Mouse (Mus musculus): ENCODE results near the gene Ugt1a1. TPM values are rescaled to one million over a fixed set of nuclear protein-coding genes. Genes with fewer than 3 reads are reported as not detected.

The Ugt1a1 gene
- total and polyA plus RNA-seq, 2 experiments from 2014 or later = 0.09 to 0.42 TPM

DNA sequence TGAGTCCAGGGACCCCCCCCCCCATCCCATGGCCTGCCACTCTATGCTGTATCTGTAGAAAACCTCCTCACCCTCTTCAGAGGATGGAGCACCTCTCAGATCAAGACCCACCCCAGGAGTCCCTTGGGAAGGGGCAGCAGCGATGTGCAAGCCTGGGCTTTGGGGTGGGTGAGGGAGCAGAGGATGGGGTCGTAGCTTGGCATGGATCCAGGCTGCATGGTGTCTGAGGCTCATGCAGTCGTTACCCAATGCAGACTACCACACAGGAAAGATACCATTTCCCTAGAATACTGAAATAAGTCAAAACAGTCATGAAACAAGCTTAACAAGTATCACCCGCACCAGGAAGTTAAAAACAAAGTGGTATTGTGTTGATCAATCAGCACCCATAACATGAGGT, 36.9 kb downstream of the Ugt1a1 start:
- no peak overlapping the region for H3K4me3 ChIP-seq (ENCODE audit: low read length)
- H3K4me2 ChIP-seq (ENCODE audit: low read depth, low read length) = no peak overlapping the region
- H3K27me3 ChIP-seq (ENCODE audit: insufficient read depth, low read length) = no peaks in the 10 kb centered on the region
- TF ChIP-seq CTCF (IDR thresholded peaks at IDR 0.05; ENCODE audit: low read depth) = no peak
- DNase-seq (ENCODE audit: low spot score) = no peak
- peaks cover 86% of the 10 kb centered on the region for H3K9me3 ChIP-seq (ENCODE audit: low read length)
- H3K27ac ChIP-seq = no peak overlapping the region
- WGBS = 69% methylated on average over 4 of the region's 4 CpGs
- no peak overlapping the region for H3K9ac ChIP-seq (replicated peaks; ENCODE audit: low read length)
- no peaks in the 10 kb centered on the region for H3K4me1 ChIP-seq (ENCODE audit: insufficient read depth, low read length)
- no peak for ATAC-seq
- H3K36me3 ChIP-seq (ENCODE audit: insufficient read depth, low read length) = no peaks in the 10 kb centered on the region

DNA sequence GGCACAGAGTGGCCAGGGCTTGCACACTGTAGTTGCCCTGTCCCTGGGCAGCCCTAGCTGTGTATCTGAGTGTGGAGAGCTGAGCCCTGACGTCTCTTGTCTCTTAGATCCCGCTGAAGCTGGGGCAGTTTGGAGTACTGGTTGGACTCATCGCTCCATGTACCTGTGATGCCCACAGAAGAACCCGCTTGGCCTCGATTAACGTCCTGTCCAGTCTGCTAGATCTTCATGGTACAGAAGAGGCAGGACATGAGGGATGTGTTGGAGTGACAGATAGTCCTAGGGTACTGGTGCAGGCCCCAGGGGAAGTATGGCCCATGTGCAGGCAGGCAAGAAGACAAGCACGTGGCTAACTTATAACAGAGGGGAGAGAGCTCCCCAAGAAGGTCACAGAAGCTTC, 37.8 kb downstream of the Ugt1a1 start:
- no peaks in the 10 kb centered on the region for H3K36me3 ChIP-seq (ENCODE audit: insufficient read depth, low read length)
- ATAC-seq = 0 out of 2 replicates have a peak, but pooled peaks have one; percentile 4
- no peak overlapping the region for H3K4me3 ChIP-seq (ENCODE audit: low read length)
- no peak overlapping the region for H3K4me2 ChIP-seq (ENCODE audit: low read depth, low read length)
- no peak overlapping the region for H3K27ac ChIP-seq
- peaks cover 81% of the 10 kb centered on the region for H3K9me3 ChIP-seq (ENCODE audit: low read length)
- H3K9ac ChIP-seq (replicated peaks; ENCODE audit: low read length) = no peak overlapping the region
- no peaks in the 10 kb centered on the region for H3K27me3 ChIP-seq (ENCODE audit: insufficient read depth, low read length)
- no peak for DNase-seq (ENCODE audit: low spot score)
- TF ChIP-seq CTCF (IDR thresholded peaks at IDR 0.05; ENCODE audit: low read depth) = no peak
- H3K4me1 ChIP-seq (ENCODE audit: insufficient read depth, low read length) = no peaks in the 10 kb centered on the region
- WGBS = 76% methylated on average over 7 of the region's 7 CpGs

GRCm38 (mm10) chr1:88250023-88250422, 38.3 kb downstream of the Ugt1a1 start:
- Histone ChIP-seq H3K9ac (replicated peaks; ENCODE audit: low read length) (no peak overlapping the region), H3K36me3 (ENCODE audit: insufficient read depth, low read length) (no peaks in the 10 kb centered on the region), H3K4me2 (ENCODE audit: low read depth, low read length) (no peak overlapping the region), H3K27ac (no peak overlapping the region), H3K4me1 (ENCODE audit: insufficient read depth, low read length) (no peaks in the 10 kb centered on the region), H3K4me3 (ENCODE audit: low read length) (no peak overlapping the region), H3K27me3 (ENCODE audit: insufficient read depth, low read length) (no peaks in the 10 kb centered on the region), H3K9me3 (ENCODE audit: low read length) (peaks cover 79% of the 10 kb centered on the region)
- no peak for TF ChIP-seq CTCF (IDR thresholded peaks at IDR 0.05; ENCODE audit: low read depth)
- ATAC-seq (no peak), DNase-seq (ENCODE audit: low spot score) (no peak)
- WGBS = 80% methylated on average over 5 of the region's 5 CpGs

GRCm38 (mm10) chr1:88253106-88253505, 41.3 kb downstream of the Ugt1a1 start:
- 75% methylated on average over 8 of the region's 8 CpGs for WGBS
- no peaks in the 10 kb centered on the region for H3K36me3 ChIP-seq (ENCODE audit: insufficient read depth, low read length)
- no peak for ATAC-seq
- no peak for DNase-seq (ENCODE audit: low spot score)
- H3K9ac ChIP-seq (replicated peaks; ENCODE audit: low read length) = no peak overlapping the region
- peaks cover 72% of the 10 kb centered on the region for H3K9me3 ChIP-seq (ENCODE audit: low read length)
- no peaks in the 10 kb centered on the region for H3K27me3 ChIP-seq (ENCODE audit: insufficient read depth, low read length)
- H3K27ac ChIP-seq = no peak overlapping the region
- TF ChIP-seq CTCF (IDR thresholded peaks at IDR 0.05; ENCODE audit: low read depth) = no peak
- no peak overlapping the region for H3K4me2 ChIP-seq (ENCODE audit: low read depth, low read length)
- no peaks in the 10 kb centered on the region for H3K4me1 ChIP-seq (ENCODE audit: insufficient read depth, low read length)
- H3K4me3 ChIP-seq (ENCODE audit: low read length) = no peak overlapping the region

DNA sequence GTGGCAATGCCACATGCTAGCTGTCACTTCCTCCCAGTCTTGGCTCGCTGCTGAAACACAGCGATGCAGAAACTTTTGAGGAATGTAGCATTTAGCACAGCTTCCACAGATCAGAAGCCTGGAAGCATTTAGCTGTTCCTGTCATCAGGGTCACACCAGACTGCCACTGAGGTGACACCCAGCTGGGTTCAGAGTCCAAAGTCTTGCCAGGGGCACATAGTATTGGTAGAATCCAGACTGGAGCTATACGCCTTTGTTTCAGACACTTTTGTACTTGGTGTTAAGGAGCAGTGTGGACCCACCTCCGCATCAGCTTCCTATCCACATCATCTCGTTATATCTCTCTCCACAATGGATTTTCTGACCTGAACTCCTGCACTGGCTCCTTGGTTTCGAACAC, 41.8 kb downstream of the Ugt1a1 start:
- Histone ChIP-seq H3K27me3 (ENCODE audit: insufficient read depth, low read length) (no peaks in the 10 kb centered on the region), H3K4me1 (ENCODE audit: insufficient read depth, low read length) (no peaks in the 10 kb centered on the region), H3K4me2 (ENCODE audit: low read depth, low read length) (no peak overlapping the region), H3K4me3 (ENCODE audit: low read length) (no peak overlapping the region), H3K9ac (replicated peaks; ENCODE audit: low read length) (no peak overlapping the region), H3K27ac (no peak overlapping the region), H3K9me3 (ENCODE audit: low read length) (peaks cover 68% of the 10 kb centered on the region), H3K36me3 (ENCODE audit: insufficient read depth, low read length) (no peaks in the 10 kb centered on the region)
- TF ChIP-seq CTCF (IDR thresholded peaks at IDR 0.05; ENCODE audit: low read depth) = no peak
- WGBS = 74% methylated on average over 6 of the region's 6 CpGs
- no peak for DNase-seq (ENCODE audit: low spot score)
- ATAC-seq = no peak

DNA sequence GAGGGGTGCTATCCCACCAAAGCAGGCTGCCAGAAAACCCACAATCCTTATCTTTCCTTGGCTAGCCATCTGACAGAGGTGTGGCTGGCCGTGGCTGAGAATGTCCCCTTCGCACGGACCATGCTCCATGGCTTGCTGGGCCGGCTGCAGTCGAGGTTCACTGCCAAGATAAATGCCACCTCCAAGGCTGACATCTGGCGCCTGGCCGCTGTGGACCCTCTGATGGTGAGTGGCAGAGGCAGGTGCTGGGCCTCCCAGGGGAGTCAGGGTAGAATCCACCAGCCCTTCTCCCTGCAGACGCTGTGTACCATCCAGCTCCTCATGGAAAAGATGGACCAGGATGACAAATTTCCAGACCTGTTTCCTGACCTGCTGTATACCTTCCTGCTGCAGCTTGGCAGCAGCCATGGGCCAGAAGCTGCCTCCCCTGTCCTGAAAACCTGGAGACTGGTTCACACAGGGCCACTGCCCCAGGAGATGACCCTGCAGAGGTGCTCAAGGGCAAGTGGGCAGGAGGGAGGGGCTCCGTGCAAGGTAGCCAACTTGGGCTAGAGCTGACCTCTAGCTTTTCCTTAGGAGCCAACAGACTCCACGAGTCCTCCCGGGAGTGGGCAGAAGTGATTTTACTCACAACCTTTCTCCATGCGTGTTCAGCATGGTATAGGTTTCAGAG, 43.2 kb downstream of the Ugt1a1 start:
- Histone ChIP-seq H3K9ac (replicated peaks; ENCODE audit: low read length) (no peak overlapping the region), H3K27ac (no peak overlapping the region), H3K4me3 (ENCODE audit: low read length) (no peak overlapping the region), H3K9me3 (ENCODE audit: low read length) (peaks cover 54% of the 10 kb centered on the region), H3K36me3 (ENCODE audit: insufficient read depth, low read length) (no peaks in the 10 kb centered on the region), H3K4me2 (ENCODE audit: low read depth, low read length) (no peak overlapping the region), H3K27me3 (ENCODE audit: insufficient read depth, low read length) (no peaks in the 10 kb centered on the region), H3K4me1 (ENCODE audit: insufficient read depth, low read length) (no peaks in the 10 kb centered on the region)
- DNase-seq (ENCODE audit: low spot score) = peak; percentile 71
- WGBS = 85% methylated on average over 12 of the region's 12 CpGs
- peak; percentile 15; the same call in 1 of the 2 replicates for ATAC-seq
- TF ChIP-seq CTCF (IDR thresholded peaks at IDR 0.05; ENCODE audit: low read depth) = no peak

GRCm38 (mm10) chr1:88255466-88255857, 43.7 kb downstream of the Ugt1a1 start:
- no peak overlapping the region for H3K9ac ChIP-seq (replicated peaks; ENCODE audit: low read length)
- no peak for TF ChIP-seq CTCF (IDR thresholded peaks at IDR 0.05; ENCODE audit: low read depth)
- ATAC-seq (no peak), DNase-seq (ENCODE audit: low spot score) (no peak)
- no peaks in the 10 kb centered on the region for H3K4me1 ChIP-seq (ENCODE audit: insufficient read depth, low read length)
- no peak overlapping the region for H3K4me3 ChIP-seq (ENCODE audit: low read length)
- H3K36me3 ChIP-seq (ENCODE audit: insufficient read depth, low read length) = 0 out of 2 replicates have a peak, but pooled peaks cover under 1% of the 10 kb centered on the region
- no peaks in the 10 kb centered on the region for H3K27me3 ChIP-seq (ENCODE audit: insufficient read depth, low read length)
- H3K9me3 ChIP-seq (ENCODE audit: low read length) = peaks cover 48% of the 10 kb centered on the region
- WGBS = 56% methylated on average over 2 of the region's 2 CpGs
- no peak overlapping the region for H3K27ac ChIP-seq
- H3K4me2 ChIP-seq (ENCODE audit: low read depth, low read length) = no peak overlapping the region

All from hindbrain, postnatal 0 days (tissue).